Mouse (Mus musculus) intestine, embryonic 14.5 days (tissue): Measurements from ENCODE around the gene Hspb3. TPM values are rescaled to one million over a fixed set of nuclear protein-coding genes. Genes with fewer than 3 reads are reported as not detected.

Source experiments
- ATAC-seq: fragments of 200-750 bp; cut with Nextera tagmentation; replicated peaks from 2 replicates; pipeline ENCODE4 v1.8.0; 2017; ENCODE audit warnings: low read depth, moderate number of reproducible peaks, moderate TSS enrichment, moderate library complexity; ENCODE audit not compliant: low FRiP score, low TSS enrichment
- DNase-seq: peaks from one replicate; pipeline ENCODE4 v3.0.0-alpha.2; 2018; ENCODE audit warnings: low spot score
- H3K27ac ChIP-seq: fragments of 300-500 bp; sonication (generic); 2 replicates; pipeline ENCODE4 v1.5.1; 2014; ENCODE audit warnings: low read depth, mild to moderate bottlenecking, control low read depth
- H3K27me3 ChIP-seq: fragments of 300-500 bp; sonication (generic); replicated peaks from 2 replicates; pipeline ENCODE4 v1.6.1; 2014; ENCODE audit warnings: low read length, control low read depth; ENCODE audit not compliant: control insufficient read depth, insufficient read depth
- H3K36me3 ChIP-seq: fragments of 300-500 bp; sonication (generic); 2 replicates; pipeline ENCODE4 v1.6.1; 2014; ENCODE audit warnings: low read length, control low read depth; ENCODE audit not compliant: control insufficient read depth, insufficient read depth
- H3K4me1 ChIP-seq: fragments of 300-500 bp; sonication (generic); replicated peaks from 2 replicates; pipeline ENCODE4 v1.6.1; 2014; ENCODE audit warnings: low read length, control low read depth, mixed read lengths; ENCODE audit not compliant: control insufficient read depth, insufficient read depth
- H3K4me2 ChIP-seq: fragments of 300-500 bp; sonication (generic); 2 replicates; pipeline ENCODE4 v1.6.1; 2014; ENCODE audit warnings: low read length
- H3K4me3 ChIP-seq: fragments of 300-500 bp; sonication (generic); 2 replicates; pipeline ENCODE4 v1.5.1; 2014; ENCODE audit warnings: low read depth, low read length, control low read depth, mixed read lengths
- H3K9ac ChIP-seq: fragments of 300-500 bp; sonication (generic); 2 replicates; pipeline ENCODE4 v1.6.1; 2014; ENCODE audit warnings: mild to moderate bottlenecking, low read length
- H3K9me3 ChIP-seq: fragments of 300-500 bp; sonication (generic); 2 replicates; pipeline ENCODE4 v1.6.1; 2016; ENCODE audit warnings: low read length, control low read depth; ENCODE audit not compliant: control insufficient read depth
- WGBS: fragments of 180-500 bp; shearing (Covaris S2); extraction: QIAGEN DNeasy Blood & Tissue Kit; methylation state at CpG from one replicate; pipeline ENCODE4 v1.1.7; 2014; 5-methylcytosine and 5-hydroxymethylcytosine counted together
- polyA plus RNA-seq: library from polyadenylated mRNA; unstranded; fragments of >200 nt; fragmentation: Nextera tagmentation; extraction: Ambion mirVana; gene quantifications from 2 replicates; pipeline ENCODE4 v1.2.1, GENCODE M21; 2014

The Hspb3 gene
- polyA plus RNA-seq, 1 experiment from 2014 or later = not detected

DNA sequence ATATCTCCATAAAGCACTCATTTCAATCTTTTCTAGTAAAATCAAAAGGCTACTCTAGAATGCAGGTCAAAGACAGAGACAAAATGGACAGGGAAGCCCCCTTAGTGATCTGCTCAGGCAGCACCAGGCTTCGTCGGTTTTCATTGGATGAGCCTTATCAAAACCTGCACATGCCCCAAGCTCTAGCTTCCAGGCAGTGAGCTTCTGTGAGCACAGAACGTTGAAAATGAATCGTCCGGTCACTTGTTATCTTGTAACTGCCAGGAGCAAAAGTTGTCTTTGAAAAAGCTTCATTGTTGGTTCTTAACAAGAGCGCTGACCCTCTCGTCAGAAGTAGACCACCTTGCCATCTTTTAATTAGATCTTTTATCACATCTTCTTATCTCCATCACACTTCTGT, 26.4 kb upstream of the Hspb3 start:
- WGBS = 80% methylated on average over 7 of the region's 7 CpGs
- Histone ChIP-seq H3K4me3 (no peak overlapping the region), H3K9ac (no peak overlapping the region), H3K36me3 (no peaks in the 10 kb centered on the region), H3K27ac (no peak overlapping the region), H3K4me2 (no peak overlapping the region), H3K4me1 (no peaks in the 10 kb centered on the region), H3K27me3 (no peaks in the 10 kb centered on the region), H3K9me3 (no peaks in the 10 kb centered on the region)
- ATAC-seq (no peak), DNase-seq (no peak)

DNA sequence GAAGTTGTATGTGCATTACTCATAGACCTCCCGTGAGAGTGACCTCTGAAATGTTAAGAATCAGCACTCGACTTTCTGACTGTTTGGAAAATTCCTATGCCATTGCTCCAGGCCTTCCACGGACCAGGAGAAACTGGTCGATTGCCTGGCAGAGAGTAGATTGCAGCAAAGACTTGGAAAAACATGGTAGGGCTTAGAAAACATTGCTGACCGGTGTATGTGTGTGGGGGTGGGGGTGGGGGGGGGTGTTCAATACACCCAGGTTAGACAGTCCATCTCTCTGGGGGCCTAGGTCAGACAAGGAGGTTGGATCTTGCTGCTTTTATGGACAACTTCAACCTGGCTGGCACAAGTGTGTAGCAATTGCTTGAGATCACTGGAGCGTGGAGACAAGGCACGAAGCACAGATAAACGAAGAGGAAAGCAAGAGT, 23.2 kb upstream of the Hspb3 start:
- H3K9me3 ChIP-seq = no peaks in the 10 kb centered on the region
- H3K36me3 ChIP-seq = no peaks in the 10 kb centered on the region
- ATAC-seq = no peak
- H3K27me3 ChIP-seq = no peaks in the 10 kb centered on the region
- H3K4me2 ChIP-seq = no peak overlapping the region
- 69% methylated on average over 8 of the region's 8 CpGs for WGBS
- DNase-seq = peak; percentile 49
- H3K27ac ChIP-seq = no peak overlapping the region
- H3K4me3 ChIP-seq = no peak overlapping the region
- H3K9ac ChIP-seq = no peak overlapping the region
- H3K4me1 ChIP-seq = no peaks in the 10 kb centered on the region

- H3K4me2 ChIP-seq = no peak overlapping the region
- H3K36me3 ChIP-seq = no peaks in the 10 kb centered on the region
- no peak overlapping the region for H3K4me3 ChIP-seq
- H3K9me3 ChIP-seq = no peaks in the 10 kb centered on the region
- DNase-seq = no peak
- no peaks in the 10 kb centered on the region for H3K4me1 ChIP-seq
- ATAC-seq = no peak
- WGBS = 79% methylated on average over 5 of the region's 5 CpGs
- H3K27me3 ChIP-seq = no peaks in the 10 kb centered on the region
- no peak overlapping the region for H3K27ac ChIP-seq
- H3K9ac ChIP-seq = no peak overlapping the region
Measured at GRCm38 (mm10) chr13:113682821-113683220, 19.3 kb upstream of the Hspb3 start.

DNA sequence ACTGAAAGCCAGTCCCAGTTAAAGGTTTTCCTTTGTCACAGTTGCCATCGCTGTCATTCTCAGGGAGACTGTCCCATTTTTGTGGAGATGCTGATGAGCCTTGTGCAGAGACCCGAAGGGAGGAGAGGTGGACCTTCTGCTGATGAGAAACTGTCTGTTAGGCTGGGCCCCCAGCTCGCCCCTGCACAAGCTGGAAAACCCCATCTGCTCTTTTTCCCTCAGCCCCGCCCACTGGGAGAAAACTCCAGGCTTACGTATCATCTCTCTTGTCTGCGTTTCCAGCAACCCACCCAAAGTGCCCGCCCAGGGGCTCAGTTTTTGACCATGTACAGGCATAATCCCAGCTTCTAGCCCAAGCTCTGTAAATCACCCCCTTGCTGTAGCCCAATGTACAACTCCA, 17.2 kb upstream of the Hspb3 start:
- DNase-seq (no peak), ATAC-seq (no peak)
- H3K4me1 ChIP-seq = no peaks in the 10 kb centered on the region
- H3K9me3 ChIP-seq = no peaks in the 10 kb centered on the region
- no peak overlapping the region for H3K4me3 ChIP-seq
- H3K4me2 ChIP-seq = no peak overlapping the region
- no peak overlapping the region for H3K9ac ChIP-seq
- no peak overlapping the region for H3K27ac ChIP-seq
- 84% methylated on average over 7 of the region's 7 CpGs for WGBS
- H3K27me3 ChIP-seq = no peaks in the 10 kb centered on the region
- no peaks in the 10 kb centered on the region for H3K36me3 ChIP-seq

GRCm38 (mm10) chr13:113669459-113670077, 6.1 kb upstream of the Hspb3 start:
- Histone ChIP-seq H3K9me3 (no peaks in the 10 kb centered on the region), H3K4me2 (no peak overlapping the region), H3K4me3 (no peak overlapping the region), H3K9ac (no peak overlapping the region), H3K4me1 (no peaks in the 10 kb centered on the region), H3K27ac (no peak overlapping the region), H3K36me3 (no peaks in the 10 kb centered on the region), H3K27me3 (no peaks in the 10 kb centered on the region)
- 40% methylated on average over 10 of the region's 10 CpGs for WGBS
- peak; percentile 95 for DNase-seq
- no peak for ATAC-seq

DNA sequence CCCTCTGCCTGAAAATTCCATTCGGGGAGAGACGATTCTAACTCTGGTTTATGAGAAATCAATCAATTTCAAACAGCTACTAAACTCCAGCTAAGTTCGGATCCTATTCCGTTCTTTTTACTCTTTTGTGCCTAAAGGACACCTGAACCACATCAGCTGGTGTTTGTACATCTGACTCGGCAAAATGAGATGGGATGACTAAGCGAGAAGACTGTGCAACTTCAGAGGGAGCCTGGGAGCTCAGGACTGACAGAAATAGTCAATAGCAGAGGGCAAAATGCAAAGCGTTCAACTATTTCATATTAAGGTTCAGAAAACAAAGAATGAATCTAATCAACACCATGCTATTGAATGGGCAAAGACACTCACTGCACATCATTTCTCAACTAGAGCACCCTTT, 407 bp upstream of the Hspb3 start:
- H3K9ac ChIP-seq = no peak overlapping the region
- no peaks in the 10 kb centered on the region; the same call in 1 of the 2 replicates for H3K4me1 ChIP-seq
- H3K4me2 ChIP-seq = no peak overlapping the region
- 73% methylated on average over 7 of the region's 7 CpGs for WGBS
- H3K4me3 ChIP-seq = no peak overlapping the region
- H3K36me3 ChIP-seq = no peaks in the 10 kb centered on the region
- H3K27me3 ChIP-seq = no peaks in the 10 kb centered on the region
- no peak for DNase-seq
- ATAC-seq = no peak
- H3K27ac ChIP-seq = no peak overlapping the region
- H3K9me3 ChIP-seq = no peaks in the 10 kb centered on the region

DNA sequence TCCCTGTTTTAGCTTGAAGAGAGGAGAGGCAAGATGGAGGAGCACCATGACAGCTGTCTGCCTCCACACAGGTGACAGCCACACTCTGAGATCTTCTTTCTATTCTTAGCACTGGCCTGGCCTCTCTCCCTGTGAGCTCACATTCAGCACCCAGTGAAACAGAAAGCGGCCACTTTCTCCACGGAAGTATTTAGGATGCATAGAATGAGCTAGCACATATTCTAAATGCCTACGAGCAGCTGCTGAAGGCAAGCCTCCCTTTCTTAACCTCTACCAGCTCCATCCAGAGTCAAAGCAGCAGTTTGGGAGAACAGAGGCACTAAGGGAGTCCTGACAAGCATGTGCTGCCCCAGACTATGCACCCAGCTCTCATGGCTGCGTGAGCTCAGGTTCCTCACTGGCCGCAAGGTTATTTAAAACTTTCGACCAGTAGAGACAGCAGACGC, 1.6 kb downstream of the Hspb3 start:
- no peak overlapping the region for H3K9ac ChIP-seq
- WGBS = 50% methylated on average over 7 of the region's 7 CpGs

DNA sequence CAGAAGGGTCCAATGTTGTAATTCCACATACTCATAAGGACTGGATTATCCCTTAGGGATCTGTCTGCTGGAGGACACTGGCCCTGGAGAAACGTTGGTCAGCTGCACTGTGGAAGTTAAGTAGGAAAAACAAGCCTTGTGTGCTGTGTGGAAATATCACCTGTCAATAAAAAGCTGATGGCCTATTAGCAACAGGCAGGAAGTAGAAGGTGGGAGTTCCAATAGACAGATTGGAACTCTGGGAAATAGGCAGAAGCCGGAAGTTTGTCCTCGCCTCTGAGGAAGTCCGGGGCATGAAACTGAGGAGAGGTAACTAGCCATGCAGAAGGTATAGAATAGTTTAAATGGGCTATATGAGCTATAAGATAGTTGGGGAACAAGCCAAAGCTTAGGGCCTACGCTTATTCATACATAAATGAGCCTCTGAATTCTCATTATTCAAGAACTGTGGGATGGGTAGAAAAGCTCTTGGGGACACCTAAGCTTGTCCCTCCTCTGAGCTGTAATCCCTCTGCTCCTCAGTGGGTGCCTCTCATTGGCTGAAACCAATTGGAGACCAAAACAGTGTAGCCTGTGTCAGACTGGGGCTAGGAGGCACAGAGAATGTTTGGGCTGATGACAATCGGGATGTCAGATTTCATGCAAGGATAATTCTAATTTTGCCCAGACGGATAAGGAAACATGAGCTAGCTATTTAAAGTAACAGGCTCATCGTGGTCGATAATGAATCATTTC, 2.7 kb downstream of the Hspb3 start:
- DNase-seq = no peak
- H3K4me1 ChIP-seq = no peaks in the 10 kb centered on the region; the same call in 1 of the 2 replicates
- no peaks in the 10 kb centered on the region for H3K27me3 ChIP-seq
- no peak overlapping the region for H3K9ac ChIP-seq
- no peak for ATAC-seq
- H3K27ac ChIP-seq = no peak overlapping the region
- no peaks in the 10 kb centered on the region for H3K9me3 ChIP-seq
- no peak overlapping the region for H3K4me3 ChIP-seq
- H3K36me3 ChIP-seq = no peaks in the 10 kb centered on the region
- 88% methylated on average over 9 of the region's 9 CpGs for WGBS
- no peak overlapping the region for H3K4me2 ChIP-seq

More for the DNA sequence above, 1.6 kb downstream of the Hspb3 start:
- Histone ChIP-seq H3K4me1 (no peaks in the 10 kb centered on the region; the same call in 1 of the 2 replicates), H3K4me2 (no peak overlapping the region), H3K9me3 (no peaks in the 10 kb centered on the region), H3K36me3 (no peaks in the 10 kb centered on the region), H3K27me3 (no peaks in the 10 kb centered on the region), H3K27ac (no peak overlapping the region), H3K4me3 (no peak overlapping the region)
- ATAC-seq (no peak), DNase-seq (no peak)

DNA sequence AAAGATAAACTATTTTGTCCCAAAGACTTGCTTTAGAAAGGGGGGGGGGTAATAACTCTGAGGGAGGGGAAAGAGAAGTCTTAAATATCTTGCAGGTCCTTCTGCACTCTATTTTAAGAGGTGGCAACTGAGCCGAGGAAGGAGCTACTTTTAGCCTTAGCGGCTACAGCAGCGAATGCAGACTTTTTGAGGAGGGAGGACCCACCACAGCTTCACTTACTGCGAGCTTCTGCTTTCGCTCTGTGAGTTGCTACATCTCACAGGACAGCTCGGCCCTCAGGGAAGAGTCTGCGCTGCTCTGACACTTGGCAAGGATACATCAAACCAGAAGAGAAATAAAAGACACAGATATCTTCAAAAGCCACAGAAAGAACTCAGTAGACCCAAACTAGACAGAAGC, 6.3 kb downstream of the Hspb3 start:
- no peak overlapping the region for H3K9ac ChIP-seq
- ATAC-seq (no peak), DNase-seq (no peak)
- no peaks in the 10 kb centered on the region for H3K36me3 ChIP-seq
- no peaks in the 10 kb centered on the region for H3K9me3 ChIP-seq
- H3K4me1 ChIP-seq = no peaks in the 10 kb centered on the region
- 75% methylated on average over 7 of the region's 7 CpGs for WGBS
- H3K27me3 ChIP-seq = no peaks in the 10 kb centered on the region
- no peak overlapping the region for H3K4me3 ChIP-seq
- no peak overlapping the region for H3K27ac ChIP-seq
- H3K4me2 ChIP-seq = no peak overlapping the region
